Comparison of ENCODE assay signal across 10 mouse cellular contexts in genomic region chr11:114867361-114868235, GRCm38 (mm10). TPM values are rescaled to one million over a fixed set of nuclear protein-coding genes. Genes with fewer than 3 reads are reported as not detected.
A peak's percentile ranks its signal among the peaks of the same experiment; 100 is the strongest.
DNase-seq lines count a peak whose midpoint lies in the region; ATAC-seq and TF ChIP-seq lines count a peak whose summit lies in the region.
"Had no signal": no experiment of that assay in that cellular context is flagged by ENCODE, and none has a peak within 500 bp of the region (broad histone marks: within the 10 kb centered on the region; RNA-seq: fewer than 3 reads in every experiment).

No protein-coding gene starts in this region.

- peak overlapping the region; percentile 58 for H3K27ac ChIP-seq in heart, adult 2 months
- H3K27ac ChIP-seq in midbrain, embryonic 11.5 days (ENCODE audit: low read depth, low read length) = no peak overlapping the region
- no peak overlapping the region for H3K27ac ChIP-seq in midbrain, embryonic 13.5 days
- peak overlapping the region; percentile 80 for H3K27ac ChIP-seq in kidney, postnatal 0 days
- H3K27ac ChIP-seq: limb, embryonic 13.5 days had no signal

- no peak for DNase-seq in heart, adult 2 months
- no peak for DNase-seq in heart, postnatal 10 days
- DNase-seq in midbrain, embryonic 11.5 days (ENCODE audit: low spot score, missing footprints) = peak; percentile 82
- DNase-seq in kidney, postnatal 0 days (ENCODE audit: low spot score) = no peak
- DNase-seq in MN1 (ENCODE audit: low spot score) = no peak
- DNase-seq in gastrocnemius, postnatal 10 days = no peak
- DNase-seq in right cerebral cortex, postnatal 25 days = no peak
- DNase-seq: embryo, embryonic 11 days had no signal

- H3K4me2 ChIP-seq in midbrain, embryonic 11.5 days = no peak overlapping the region
- H3K4me2 ChIP-seq in midbrain, embryonic 13.5 days (replicated peaks) = no peak overlapping the region
- H3K4me2 ChIP-seq in kidney, postnatal 0 days (ENCODE audit: low read length) = peak overlapping the region; percentile 13; the same call in 1 of the 2 replicates
- H3K4me2 ChIP-seq: limb, embryonic 13.5 days had no signal

- WGBS in heart, adult 2 months = 30% methylated on average over 11 of the region's 11 CpGs
- 81% methylated on average over 11 of the region's 11 CpGs for WGBS in midbrain, embryonic 11.5 days
- WGBS in midbrain, embryonic 13.5 days = 86% methylated on average over 11 of the region's 11 CpGs
- 32% methylated on average over 11 of the region's 11 CpGs for WGBS in kidney, postnatal 0 days

- H3K36me3 ChIP-seq in heart, adult 2 months (ENCODE audit: control insufficient read depth, insufficient read depth, low read length) = no peaks in the 10 kb centered on the region
- no peaks in the 10 kb centered on the region for H3K36me3 ChIP-seq in midbrain, embryonic 11.5 days (ENCODE audit: control insufficient read depth, insufficient read depth, low read length)
- no peaks in the 10 kb centered on the region for H3K36me3 ChIP-seq in midbrain, embryonic 13.5 days
- peaks cover 35% of the 10 kb centered on the region for H3K36me3 ChIP-seq in kidney, postnatal 0 days (ENCODE audit: insufficient read depth, low read length)

- no peak for ATAC-seq in midbrain, embryonic 11.5 days (ENCODE audit: low FRiP score)
- no peak for ATAC-seq in midbrain, embryonic 13.5 days
- ATAC-seq in kidney, postnatal 0 days (replicated peaks; ENCODE audit: low FRiP score, low read depth) = peak; percentile 4; the same call in 1 of the 2 replicates

- TF ChIP-seq CTCF in heart, adult 2 months (IDR thresholded peaks at IDR 0.05) = no peak
- no peak for TF ChIP-seq CTCF in kidney, postnatal 0 days (IDR thresholded peaks at IDR 0.05; ENCODE audit: low read depth)

- TF ChIP-seq POLR2A in heart, adult 2 months (IDR thresholded peaks at IDR 0.05; ENCODE audit: insufficient read depth, low read depth, low read length) = no peak

- no peak overlapping the region for H3K9ac ChIP-seq in heart, adult 2 months (ENCODE audit: low read depth, low read length)
- H3K9ac ChIP-seq in midbrain, embryonic 11.5 days (ENCODE audit: low read length) = no peak overlapping the region
- no peak overlapping the region for H3K9ac ChIP-seq in midbrain, embryonic 13.5 days (replicated peaks)
- H3K9ac ChIP-seq in kidney, postnatal 0 days (ENCODE audit: low read depth, low read length) = peak overlapping the region; percentile 43; the same call in 1 of the 2 replicates
- H3K9ac ChIP-seq: limb, embryonic 13.5 days had no signal

- H3K27me3 ChIP-seq in heart, adult 2 months (ENCODE audit: control insufficient read depth, insufficient read depth, low read length) = no peaks in the 10 kb centered on the region
- no peaks in the 10 kb centered on the region for H3K27me3 ChIP-seq in midbrain, embryonic 11.5 days (ENCODE audit: control insufficient read depth, insufficient read depth, low read length)
- no peaks in the 10 kb centered on the region for H3K27me3 ChIP-seq in midbrain, embryonic 13.5 days
- H3K27me3 ChIP-seq in kidney, postnatal 0 days (ENCODE audit: insufficient read depth, low read length) = no peaks in the 10 kb centered on the region
- H3K27me3 ChIP-seq: limb, embryonic 13.5 days had no signal

- no peak overlapping the region for H3K4me3 ChIP-seq in heart, adult 2 months
- H3K4me3 ChIP-seq in midbrain, embryonic 11.5 days (ENCODE audit: low read depth, low read length) = no peak overlapping the region
- H3K4me3 ChIP-seq in midbrain, embryonic 13.5 days (replicated peaks) = no peak overlapping the region
- H3K4me3 ChIP-seq in kidney, postnatal 0 days (replicated peaks; ENCODE audit: low read depth, low read length) = no peak overlapping the region
- H3K4me3 ChIP-seq: limb, embryonic 13.5 days had no signal

- intact Hi-C loops in heart, adult 2 months (cut with DNase I) = no loop called here
- intact Hi-C loops in heart, postnatal 10 days (cut with DNase I) = no loop called here

- H3K4me1 ChIP-seq in heart, adult 2 months (ENCODE audit: control insufficient read depth, insufficient read depth, low read length) = peaks cover 11% of the 10 kb centered on the region
- H3K4me1 ChIP-seq in midbrain, embryonic 11.5 days (ENCODE audit: control insufficient read depth, insufficient read depth, low read length) = no peaks in the 10 kb centered on the region; the same call in none of the 2 replicates
- H3K4me1 ChIP-seq in midbrain, embryonic 13.5 days (replicated peaks) = peaks cover 1% of the 10 kb centered on the region; the same call in 1 of the 2 replicates
- peaks cover 30% of the 10 kb centered on the region for H3K4me1 ChIP-seq in kidney, postnatal 0 days (replicated peaks; ENCODE audit: insufficient read depth, low read length)

- no peaks in the 10 kb centered on the region for H3K9me3 ChIP-seq in midbrain, embryonic 11.5 days (ENCODE audit: control insufficient read depth, low read length)
- H3K9me3 ChIP-seq in midbrain, embryonic 13.5 days = no peaks in the 10 kb centered on the region
- H3K9me3 ChIP-seq in kidney, postnatal 0 days (replicated peaks; ENCODE audit: low read length) = no peaks in the 10 kb centered on the region
- H3K9me3 ChIP-seq: limb, embryonic 13.5 days had no signal

- no peaks in the 10 kb centered on the region for H3K79me2 ChIP-seq in heart, adult 2 months (replicated peaks; ENCODE audit: control insufficient read depth, insufficient read depth, low read length)

- TF ChIP-seq EP300 in heart, adult 2 months (IDR thresholded peaks at IDR 0.05; ENCODE audit: insufficient read depth, low read depth, low read length) = no peak

RNA-seq across cellular contexts. Expression of gene Gprc5c, which starts 16.6 kb away (rescaled TPM):
- 1 to 10 TPM; 6.3 to 7.9 TPM for total RNA-seq in heart, adult 2 months (2021)
- 11.6 and 11.9 TPM in 2 replicates for polyA plus RNA-seq in heart, adult 2 months (2012; rRNA removed)
- 10 to 100 TPM; 12.9 to 18.1 TPM for total RNA-seq in heart, postnatal 10 days (2021)
- 8.9 and 10.7 TPM in 2 replicates for polyA plus RNA-seq in midbrain, embryonic 11.5 days (2014; fragmentation: Nextera tagmentation; extraction: Ambion mirVana)
- 5.9 and 7.1 TPM in 2 replicates for polyA plus RNA-seq in midbrain, embryonic 13.5 days (2015; fragmentation: Nextera tagmentation; extraction: Ambion mirVana)
- polyA plus RNA-seq in kidney, postnatal 0 days (2015; fragmentation: Nextera tagmentation; extraction: Ambion mirVana) = 118 and 131 TPM in 2 replicates
- total RNA-seq in gastrocnemius, postnatal 10 days (2021) = 10 to 100 TPM; 58.5 to 63.6 TPM

RNA-seq across cellular contexts. Expression of gene Cd300a, which starts 22.2 kb away (rescaled TPM):
- total RNA-seq in heart, adult 2 months (2021) = under 1 TPM; 0.77 to 0.89 TPM
- polyA plus RNA-seq in heart, adult 2 months (2012; rRNA removed) = 1.1 TPM in 2 replicates
- under 1 TPM; 0.96 to 0.99 TPM for total RNA-seq in heart, postnatal 10 days (2021)
- 0.79 and 1.1 TPM in 2 replicates for polyA plus RNA-seq in midbrain, embryonic 11.5 days (2014; fragmentation: Nextera tagmentation; extraction: Ambion mirVana)
- 0.55 and 0.67 TPM in 2 replicates for polyA plus RNA-seq in midbrain, embryonic 13.5 days (2015; fragmentation: Nextera tagmentation; extraction: Ambion mirVana)
- polyA plus RNA-seq in kidney, postnatal 0 days (2015; fragmentation: Nextera tagmentation; extraction: Ambion mirVana) = 1.5 and 1.7 TPM in 2 replicates
- total RNA-seq in gastrocnemius, postnatal 10 days (2021) = 1 to 10 TPM; 1.1 to 1.2 TPM

Comparison
In these comparisons a context has a peak if more than half of its experiments do, and no peak if none do; other contexts are left out.
1. H3K27ac ChIP-seq: peak in heart, adult 2 months (single experiment) and kidney, postnatal 0 days (single experiment); none in midbrain, embryonic 11.5 days (single experiment) and midbrain, embryonic 13.5 days (single experiment).